Mouse (Mus musculus): ENCODE measurements around the gene Fcrl1.

- TF ChIP-seq EP300 (optimal IDR thresholded peaks at IDR 0.05) (no peak), CTCF (IDR thresholded peaks at IDR 0.05; ENCODE audit: low read depth) (no peak)
Observed at GRCm38 (mm10) chr3:87409196-87409935, 33.2 kb downstream of the Fcrl1 start.
